Mouse (Mus musculus) ES-Bruce4 (cell line): ENCODE measurements around the gene Clasp1. TPM values are rescaled to one million over a fixed set of nuclear protein-coding genes. Genes with fewer than 3 reads are reported as not detected.

ENCODE experiments used
- H3K27ac ChIP-seq: 2 replicates; pipeline ENCODE4 v1.5.1; 2012; ENCODE audit warnings: low read length, inconsistent platforms; ENCODE audit not compliant: insufficient read depth
- H3K27me3 ChIP-seq: 2 replicates; pipeline ENCODE4 v1.6.1; 2012; ENCODE audit warnings: mild to moderate bottlenecking, low read length, inconsistent platforms; ENCODE audit not compliant: control insufficient read depth, poor library complexity, insufficient read depth, severe bottlenecking
- H3K36me3 ChIP-seq: 2 replicates; pipeline ENCODE4 v1.6.1; 2012; ENCODE audit warnings: inconsistent platforms, mild to moderate bottlenecking, low read length, moderate library complexity; ENCODE audit not compliant: control insufficient read depth, poor library complexity, insufficient read depth, severe bottlenecking
- H3K4me1 ChIP-seq: one replicate; pipeline ENCODE4 v1.8.1; 2011; ENCODE audit warnings: low read length; ENCODE audit not compliant: control insufficient read depth, insufficient read depth
- H3K4me3 ChIP-seq: 2 replicates; pipeline ENCODE4 v1.5.1; 2011; ENCODE audit warnings: low read depth, mild to moderate bottlenecking, low read length
- H3K9ac ChIP-seq: 2 replicates; pipeline ENCODE4 v1.6.1; 2012; ENCODE audit warnings: low read depth, mild to moderate bottlenecking, inconsistent platforms; ENCODE audit not compliant: poor library complexity, severe bottlenecking
- H3K9me3 ChIP-seq: replicated peaks from 2 replicates; pipeline ENCODE4 v1.6.1; 2012; ENCODE audit warnings: mild to moderate bottlenecking, low read length, inconsistent platforms; ENCODE audit not compliant: control insufficient read depth, poor library complexity, insufficient read depth, severe bottlenecking
- CTCF ChIP-seq: IDR thresholded peaks from one replicate; pipeline ENCODE4 v1.8.1; 2011; ENCODE audit warnings: low read depth, low read length
- EP300 ChIP-seq: IDR thresholded peaks from 2 replicates; pipeline ENCODE4 v1.6.1; 2011; ENCODE audit warnings: low read depth, low read length; ENCODE audit not compliant: insufficient read depth
- POLR2A ChIP-seq: IDR thresholded peaks from one replicate; pipeline ENCODE4 v1.8.1; 2011; ENCODE audit warnings: low read length; ENCODE audit not compliant: insufficient read depth
- polyA plus RNA-seq: library from polyadenylated mRNA; stranded (reverse); fragments of >200 nt; gene quantifications from 2 replicates; pipeline ENCODE4 v1.2.4, GENCODE M21; 2011; ENCODE audit warnings: low read depth; ENCODE audit not compliant: missing spikeins, insufficient read depth, insufficient read length

Gene Clasp1
- polyA plus RNA-seq, 1 experiment: 81.0 TPM

GRCm38 (mm10) chr1:118390266-118390660 lies 1.4 kb downstream of the Clasp1 start:
- Histone ChIP-seq H3K27ac (peak overlapping the region; percentile 40; the same call in 1 of the 2 replicates), H3K4me3 (peak overlapping the region; percentile 99), H3K9me3 (no peaks in the 10 kb centered on the region), H3K36me3 (peaks cover 3% of the 10 kb centered on the region; the same call in 1 of the 2 replicates), H3K27me3 (no peaks in the 10 kb centered on the region), H3K9ac (peak overlapping the region; percentile 85), H3K4me1 (no peaks in the 10 kb centered on the region)
- TF ChIP-seq POLR2A: no peak

GRCm38 (mm10) chr1:118390871-118391387 lies 2.1 kb downstream of the Clasp1 start:
- no peak for TF ChIP-seq EP300
- no peak for TF ChIP-seq CTCF
- TF ChIP-seq POLR2A: no peak
- H3K9ac ChIP-seq: no peak overlapping the region
- H3K27me3 ChIP-seq: no peaks in the 10 kb centered on the region
- H3K9me3 ChIP-seq: no peaks in the 10 kb centered on the region
- H3K36me3 ChIP-seq: peaks cover 3% of the 10 kb centered on the region; the same call in 1 of the 2 replicates
- H3K4me1 ChIP-seq: no peaks in the 10 kb centered on the region
- no peak overlapping the region for H3K27ac ChIP-seq
- H3K4me3 ChIP-seq: no peak overlapping the region

- no peak overlapping the region for H3K27ac ChIP-seq
- no peaks in the 10 kb centered on the region for H3K36me3 ChIP-seq
- no peaks in the 10 kb centered on the region for H3K9me3 ChIP-seq
- H3K4me1 ChIP-seq: no peaks in the 10 kb centered on the region
- H3K9ac ChIP-seq: no peak overlapping the region
- H3K4me3 ChIP-seq: no peak overlapping the region
- no peaks in the 10 kb centered on the region for H3K27me3 ChIP-seq
- TF ChIP-seq EP300 (no peak), CTCF (no peak), POLR2A (no peak)
Observed at GRCm38 (mm10) chr1:118392246-118392645, 3.4 kb downstream of the Clasp1 start.

- H3K9me3 ChIP-seq: no peaks in the 10 kb centered on the region
- H3K36me3 ChIP-seq: no peaks in the 10 kb centered on the region
- no peaks in the 10 kb centered on the region for H3K27me3 ChIP-seq
- no peak overlapping the region for H3K27ac ChIP-seq
- H3K4me3 ChIP-seq: no peak overlapping the region
- H3K4me1 ChIP-seq: no peaks in the 10 kb centered on the region
- no peak overlapping the region for H3K9ac ChIP-seq
- TF ChIP-seq EP300 (no peak), CTCF (no peak), POLR2A (no peak)
Observed at GRCm38 (mm10) chr1:118393916-118394315, 5.1 kb downstream of the Clasp1 start.

- Histone ChIP-seq H3K4me3 (no peak overlapping the region), H3K27me3 (no peaks in the 10 kb centered on the region), H3K27ac (no peak overlapping the region), H3K4me1 (peaks cover 4% of the 10 kb centered on the region), H3K9ac (no peak overlapping the region), H3K36me3 (no peaks in the 10 kb centered on the region), H3K9me3 (no peaks in the 10 kb centered on the region)
- TF ChIP-seq EP300 (no peak), CTCF (no peak), POLR2A (no peak)
Observed at GRCm38 (mm10) chr1:118397866-118398265, 9.0 kb downstream of the Clasp1 start.

DNA sequence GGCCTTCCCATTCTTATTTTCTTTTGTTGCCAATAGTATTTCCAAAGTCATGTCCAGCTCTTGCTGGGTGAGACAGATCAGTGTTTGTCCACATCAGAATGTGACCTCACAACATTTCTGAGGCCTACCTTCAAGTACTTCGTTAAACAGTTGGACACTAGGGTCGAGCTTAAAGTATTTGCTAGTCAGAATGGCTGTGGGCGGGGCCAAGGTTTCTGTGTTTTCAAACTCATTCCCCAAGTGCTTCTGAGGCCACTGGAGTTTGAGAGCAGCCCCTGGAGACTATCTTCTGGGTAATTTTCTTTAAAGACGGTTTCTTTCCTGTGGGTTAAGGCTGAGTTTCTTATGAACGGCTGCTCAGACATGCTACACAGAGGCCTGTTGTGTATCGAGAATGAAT lies 9.7 kb downstream of the Clasp1 start:
- H3K9ac ChIP-seq: no peak overlapping the region
- no peaks in the 10 kb centered on the region for H3K36me3 ChIP-seq
- no peak overlapping the region for H3K27ac ChIP-seq
- no peak overlapping the region for H3K4me3 ChIP-seq
- no peaks in the 10 kb centered on the region for H3K27me3 ChIP-seq
- H3K4me1 ChIP-seq: peaks cover 4% of the 10 kb centered on the region
- no peak for TF ChIP-seq POLR2A
- TF ChIP-seq EP300: no peak
- TF ChIP-seq CTCF: no peak
- H3K9me3 ChIP-seq: no peaks in the 10 kb centered on the region
